Mouse (Mus musculus): ENCODE measurements at regions not wholly inside any gene's neighbourhood (a gene's known extent, or its start where the extent isn't known, plus 50 kb on each side); places are given as distances from the start of the nearest gene placed in this dataset.

GRCm38 (mm10) chr13:42244240-42245086, 56.8 kb upstream of the Edn1 start:
- peak; percentile 16 for DNase-seq

DNA sequence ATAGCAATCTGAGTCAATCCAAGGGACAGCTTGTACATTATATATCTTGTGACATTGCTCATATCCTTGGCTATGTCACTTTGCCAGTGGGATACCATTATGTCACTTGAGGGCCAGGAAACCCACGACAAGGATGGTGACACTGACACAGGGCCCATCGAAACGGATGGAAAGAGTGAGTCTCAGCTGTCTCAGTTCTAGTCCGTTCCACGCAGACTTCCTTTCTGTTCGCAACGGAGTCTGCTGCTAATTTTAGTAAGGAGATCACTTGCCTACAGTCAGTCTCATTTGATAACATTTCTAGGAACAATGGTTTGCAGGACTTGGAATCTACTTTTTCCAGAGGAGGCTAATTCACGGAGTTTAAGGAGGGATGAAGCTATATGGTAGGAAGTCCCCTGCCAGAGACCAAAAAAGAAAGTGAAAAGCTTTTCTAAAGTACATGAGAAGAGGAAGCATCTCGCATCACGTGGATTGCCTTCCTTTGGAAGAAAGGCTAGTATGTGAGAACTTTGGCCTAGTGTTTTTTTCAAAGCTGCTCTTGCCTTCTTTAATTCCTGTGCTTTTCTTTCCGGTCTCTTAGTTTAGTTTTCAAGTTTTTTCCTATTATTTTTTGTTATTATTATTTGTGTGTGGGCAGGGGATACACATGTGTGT, 55.4 kb upstream of the Edn1 start:
- DNase-seq = no peak
